Mouse (Mus musculus) left cerebral cortex, postnatal 14 days (tissue): Measurements from ENCODE around the gene Ifit1bl1. TPM values are rescaled to one million over a fixed set of nuclear protein-coding genes. Genes with fewer than 3 reads are reported as not detected.
"Not testable (repeated sequence)": the region's sequence is repeated elsewhere in the genome, so short reads cannot be mapped to it uniquely, and the experiment has no call there.

Experiments
- DNase-seq, 2 experiments: peaks; one replicate each; pipeline ENCODE4 v3.0.0; 2021 to 2022; ENCODE audit warnings: low spot score in 2 of 2, mixed read lengths in 1 of 2
- intact Hi-C: fragments of 180-260 bp; cut with DNase I; formaldehyde crosslinking; loops from one replicate; pipeline ENCODE4 v1.15.1; 2025
- long read RNA-seq, 2 experiments: library from polyadenylated mRNA; stranded (forward); transcript quantifications; one replicate each; pipeline ENCODE4 v2.0.0; 2021
- total RNA-seq, 2 experiments: library from RNA; stranded (reverse); gene quantifications; 2 replicates each; pipeline ENCODE4 v1.2.3; 2021

The Ifit1bl1 gene
- 1 to 10 TPM; 1.6 to 2.2 TPM for total RNA-seq
- long read RNA-seq, experiment 1: 0 reads
- long read RNA-seq, experiment 2, partial matches to known transcripts: 3 of 4 reads
- long read RNA-seq, experiment 2, other reads (novel, unspliced or antisense): 1 of 4 reads

- intact Hi-C loops, DNase-seq: not testable (repeated sequence)
Measured at GRCm38 (mm10) chr19:34601888-34602287, at the start of gene Ifit1bl1. Gene Ifit1bl1 (minus strand): TSS chr19:34601956.

- intact Hi-C loops: no loop called here
- no peak for DNase-seq
Measured at GRCm38 (mm10) chr19:34650997-34651396, 49.2 kb upstream of the Ifit1bl1 start.

GRCm38 (mm10) chr19:34650276-34650675 is 48.5 kb upstream of the Ifit1bl1 start:
- no peak for DNase-seq
- intact Hi-C loops: no loop called here

GRCm38 (mm10) chr19:34647630-34648029 is 45.9 kb upstream of the Ifit1bl1 start:
- DNase-seq, intact Hi-C loops: not testable (repeated sequence)

DNA sequence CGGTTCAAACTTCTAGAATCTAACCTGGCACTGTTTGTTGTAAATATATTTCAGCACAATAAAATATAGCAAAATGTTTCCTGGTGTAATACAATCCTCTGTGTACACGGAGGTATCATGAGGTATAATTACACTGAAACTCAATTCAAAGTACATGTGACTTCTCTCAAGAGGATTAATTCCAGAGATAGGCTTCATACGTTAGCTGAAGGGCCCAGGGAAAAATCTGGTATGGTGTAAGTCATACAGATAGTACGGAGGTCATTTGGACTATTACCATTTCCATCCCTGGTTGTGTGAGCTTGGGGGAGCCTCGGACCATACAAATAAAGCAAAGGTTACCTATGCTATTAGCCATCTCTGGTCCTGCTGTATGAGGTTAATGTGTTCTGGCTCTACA is 40.9 kb upstream of the Ifit1bl1 start:
- intact Hi-C loops: no loop called here
- no peak for DNase-seq

- intact Hi-C loops: no loop called here
- DNase-seq: no peak
Measured at GRCm38 (mm10) chr19:34640623-34641022, 38.9 kb upstream of the Ifit1bl1 start, which contains the start of the genes Ifit1bl2 and Ifit1. Gene Ifit1bl2 (minus strand): TSS chr19:34640743. Gene Ifit1 (plus strand): TSS chr19:34640871.

GRCm38 (mm10) chr19:34636933-34637557 is 35.3 kb upstream of the Ifit1bl1 start:
- intact Hi-C loops: loop anchor here (2.0 to 5.0 kb wide), 3 partner anchors 86 to 395 kb away; partner anchors contain the start of gene Ifit2
- peak; percentile 46 to 67 for DNase-seq

GRCm38 (mm10) chr19:34633484-34633883 is 31.7 kb upstream of the Ifit1bl1 start:
- intact Hi-C loops: no loop called here
- no peak for DNase-seq

DNA sequence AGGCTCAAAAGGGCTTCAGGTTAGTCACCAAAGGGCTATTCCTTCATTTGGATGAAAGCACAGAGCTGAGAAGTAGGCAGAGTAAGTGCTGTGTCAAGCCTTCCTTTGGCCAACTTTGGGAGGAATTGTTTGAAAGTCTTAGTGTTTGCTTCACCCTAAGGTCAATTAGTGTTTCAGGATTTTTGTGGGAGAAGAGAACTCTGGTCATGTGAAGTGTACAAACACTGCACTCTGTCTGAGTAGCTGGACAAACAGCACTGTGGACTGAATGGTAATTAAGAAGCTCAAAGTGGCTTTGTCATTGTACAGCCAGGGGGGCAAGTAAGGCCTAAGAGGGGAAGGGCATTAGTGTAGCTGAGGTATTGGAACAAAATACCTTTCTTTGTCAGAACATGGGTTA is 29.7 kb upstream of the Ifit1bl1 start:
- intact Hi-C loops: no loop called here
- DNase-seq: no peak

DNA sequence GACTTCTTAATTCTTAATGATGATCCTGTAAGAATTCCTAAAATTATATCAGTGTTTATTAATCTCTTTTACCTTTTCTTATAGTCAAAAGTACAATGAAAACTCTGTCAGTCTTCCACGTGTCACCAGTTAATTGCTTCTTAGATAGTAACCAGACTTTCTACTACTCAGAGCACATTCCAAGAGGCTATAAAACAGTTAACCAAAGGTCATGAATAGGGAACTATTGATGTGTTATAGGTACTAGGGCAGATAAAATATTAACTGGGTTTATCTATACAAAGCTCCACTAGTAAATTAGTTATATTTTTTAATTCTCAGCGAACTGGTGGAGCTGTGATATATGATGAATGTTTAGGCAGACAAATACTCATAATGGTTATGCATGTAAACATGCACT is 25.7 kb upstream of the Ifit1bl1 start:
- no peak for DNase-seq
- intact Hi-C loops: no loop called here

GRCm38 (mm10) chr19:34624663-34625062 is 22.9 kb upstream of the Ifit1bl1 start:
- intact Hi-C loops: no loop called here
- no peak for DNase-seq

DNA sequence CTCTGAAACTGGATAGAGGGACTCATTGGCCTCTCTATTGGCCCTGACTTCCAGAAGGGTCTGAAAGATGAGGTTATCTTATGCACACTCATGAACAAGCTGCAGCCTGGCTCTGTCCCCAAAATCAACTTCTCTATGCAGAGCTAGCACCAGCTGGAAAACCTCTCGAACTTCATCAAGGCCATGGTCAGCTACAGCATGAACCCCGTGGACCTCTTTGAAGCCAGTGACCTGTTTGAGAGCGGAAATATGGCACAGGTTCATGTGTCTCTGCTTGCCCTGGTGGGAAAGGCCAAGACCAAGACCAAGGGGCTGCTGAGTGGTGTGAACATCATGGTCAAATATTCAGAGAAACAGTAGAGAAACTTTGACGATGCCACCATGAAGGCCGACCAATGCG is 22.0 kb upstream of the Ifit1bl1 start:
- intact Hi-C loops: no loop called here
- no peak for DNase-seq

DNA sequence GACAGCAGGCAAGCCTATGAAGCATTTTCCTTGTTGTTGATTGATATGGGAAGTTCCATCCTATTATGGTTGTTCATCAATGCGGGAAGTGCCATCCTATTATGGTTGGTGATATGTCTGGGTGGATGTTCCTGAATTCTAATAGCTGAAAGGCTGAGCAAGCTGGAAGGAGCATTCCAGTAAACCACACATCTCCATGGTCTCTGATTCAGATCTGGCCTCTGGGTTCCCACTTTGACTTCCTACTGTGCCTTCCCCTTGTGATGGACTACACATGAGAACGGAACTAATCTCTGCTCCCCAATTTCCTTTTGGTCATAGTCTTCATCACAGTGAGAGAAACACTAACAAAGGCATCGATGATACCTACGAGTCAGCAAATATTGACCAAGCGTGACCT is 19.1 kb upstream of the Ifit1bl1 start:
- intact Hi-C loops: no loop called here
- no peak for DNase-seq

- DNase-seq, intact Hi-C loops: not testable (repeated sequence)
Measured at GRCm38 (mm10) chr19:34612243-34613001, 10.7 kb upstream of the Ifit1bl1 start.

DNA sequence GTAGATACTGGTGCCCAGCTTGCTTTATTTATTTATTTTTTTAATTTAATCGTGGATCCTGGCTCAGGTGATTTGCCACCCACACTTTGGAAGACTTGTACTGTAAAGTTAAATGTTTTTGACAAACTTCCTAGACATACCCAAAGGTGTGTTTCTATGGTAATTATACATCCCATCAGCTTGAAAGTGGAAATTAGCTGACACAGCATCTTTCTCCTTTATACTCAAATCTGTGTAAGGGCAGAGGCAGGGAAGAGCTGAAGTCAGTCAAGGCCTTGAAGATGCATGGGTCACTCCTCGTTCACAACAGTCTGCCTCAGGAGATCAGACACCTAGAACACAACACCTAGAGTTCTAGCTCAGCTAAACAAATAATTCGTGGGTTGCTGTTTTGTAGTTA is 8.4 kb upstream of the Ifit1bl1 start:
- DNase-seq, intact Hi-C loops: not testable (repeated sequence)

GRCm38 (mm10) chr19:34607237-34608051 is 5.7 kb upstream of the Ifit1bl1 start, which contains the start of gene Ifit3b:
Gene Ifit3b (plus strand): TSS chr19:34607970.
- intact Hi-C loops: not testable (repeated sequence)
- DNase-seq: peak in 1 of 2 experiments; percentile 40

- intact Hi-C loops: no loop called here
- DNase-seq: no peak
Measured at GRCm38 (mm10) chr19:34605472-34605871, 3.7 kb upstream of the Ifit1bl1 start.

DNA sequence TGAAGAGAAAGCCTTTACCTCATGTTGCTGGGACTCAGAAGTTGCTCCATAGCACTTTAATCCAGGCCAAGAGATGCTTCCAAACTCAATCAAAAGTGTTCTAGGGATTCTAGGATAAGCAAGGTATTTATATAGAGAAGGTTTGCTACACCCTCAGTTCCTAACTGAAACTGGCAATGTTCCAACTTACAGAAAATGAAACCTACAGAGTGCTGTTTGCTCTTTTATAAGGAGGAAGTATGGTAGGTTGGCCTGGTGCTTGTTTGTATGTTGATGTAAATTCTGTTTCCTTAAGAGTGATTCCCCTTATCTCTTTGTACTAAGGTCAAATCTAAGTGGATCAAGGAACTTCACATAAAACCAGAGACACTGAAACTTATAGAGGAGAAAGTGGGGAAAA is 2.5 kb downstream of the Ifit1bl1 start:
- intact Hi-C loops: not testable (repeated sequence)

DNA sequence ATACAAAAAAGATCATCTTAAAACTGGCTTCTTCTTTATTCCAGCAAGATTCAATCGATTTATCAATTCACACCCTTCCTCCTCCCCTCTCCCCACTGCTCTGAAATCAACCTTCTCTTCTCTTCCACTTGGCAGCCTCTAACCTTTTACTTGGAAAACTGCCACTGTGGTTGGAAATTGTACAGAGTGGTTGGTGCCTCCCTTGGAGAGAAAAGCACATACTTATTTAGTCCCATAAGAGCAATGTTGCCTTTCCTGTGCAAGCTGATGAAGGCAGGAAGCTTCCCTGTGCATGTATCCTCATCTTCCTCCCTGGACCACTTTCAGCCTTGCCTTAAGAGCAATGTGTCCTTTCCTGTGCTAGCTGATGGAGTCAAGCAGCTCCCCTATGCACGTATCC is 3.4 kb downstream of the Ifit1bl1 start:
- intact Hi-C loops: no loop called here
- peak in 1 of 2 experiments; percentile 58 for DNase-seq

More for the DNA sequence above, 2.5 kb downstream of the Ifit1bl1 start:
- DNase-seq: not testable (repeated sequence)

DNA sequence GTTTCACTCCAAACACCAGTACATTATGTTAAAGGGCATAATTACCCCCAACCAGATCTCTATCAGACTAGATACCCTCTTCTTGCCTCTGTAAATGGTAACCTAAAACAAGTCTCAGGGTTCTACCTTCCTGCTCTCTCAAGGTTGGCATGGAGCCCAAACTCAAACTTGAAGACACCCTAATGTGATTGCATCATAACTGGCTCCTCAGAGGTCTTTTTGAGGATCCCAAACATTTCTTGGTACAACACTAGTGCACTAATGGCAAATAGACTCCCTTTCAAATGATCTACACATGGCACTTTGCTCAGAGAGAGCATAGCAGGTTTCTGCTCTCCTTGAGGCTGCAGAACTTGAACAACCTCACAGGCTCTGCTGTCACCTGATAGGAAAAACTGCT is 4.9 kb downstream of the Ifit1bl1 start:
- no peak for DNase-seq
- intact Hi-C loops: no loop called here
